Mouse (Mus musculus) T-helper 2 cell (primary cell): Measurements from ENCODE around the gene Gm48552.

Experiments
- in situ Hi-C: fragments of 300-600 bp; cut with MboI, MseI; formaldehyde crosslinking; loops from one replicate; pipeline ENCODE4 v1.15.1; 2025; ENCODE audit warnings: high pct_unique_total_duplicates

The Gm48552 gene

DNA sequence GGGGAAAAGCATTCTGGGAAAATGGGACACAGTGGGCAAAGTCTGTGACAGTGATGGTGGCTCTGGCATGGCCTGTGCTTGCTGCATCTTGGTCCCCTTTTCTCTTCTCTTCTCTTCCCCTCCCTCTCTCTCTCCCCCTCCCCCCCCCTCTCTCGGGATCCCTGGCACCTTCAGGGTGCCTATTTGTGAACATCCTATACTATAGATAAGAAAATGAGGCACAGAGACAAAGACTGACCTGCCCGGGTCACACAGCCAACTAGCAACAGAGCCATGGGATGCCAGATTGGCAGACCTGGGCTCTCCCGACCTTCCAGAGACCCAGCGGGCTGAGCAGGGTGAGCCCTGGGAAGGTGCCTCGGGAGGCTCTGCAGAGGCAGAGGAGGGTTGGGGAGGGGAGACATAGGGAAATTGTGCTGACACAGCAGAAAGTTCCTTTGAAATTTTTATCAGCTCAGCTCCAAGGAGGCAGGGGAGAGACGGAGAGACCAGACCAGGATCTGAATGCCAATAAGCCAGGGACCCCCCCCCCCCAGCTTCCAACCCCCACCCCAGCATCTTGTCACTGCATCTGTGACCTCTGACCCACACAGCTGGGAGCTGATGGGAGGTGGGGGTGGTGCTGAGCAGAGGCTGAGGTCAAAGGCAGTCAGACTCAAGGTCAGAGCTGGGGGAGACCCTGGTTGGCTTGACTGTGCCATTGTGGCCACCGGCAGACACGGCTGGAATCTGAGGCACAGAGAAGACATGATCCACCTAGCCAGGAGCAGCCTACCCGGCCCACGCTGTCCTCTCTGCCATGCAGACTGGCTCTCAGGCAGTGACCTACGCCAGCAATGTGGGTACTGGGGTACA lies 29.6 kb downstream of the Gm48552 start:
- in situ Hi-C loops: loop anchor here (5.0 kb wide), 1 partner anchor 109 kb away; no protein-coding TSS in a partner anchor

DNA sequence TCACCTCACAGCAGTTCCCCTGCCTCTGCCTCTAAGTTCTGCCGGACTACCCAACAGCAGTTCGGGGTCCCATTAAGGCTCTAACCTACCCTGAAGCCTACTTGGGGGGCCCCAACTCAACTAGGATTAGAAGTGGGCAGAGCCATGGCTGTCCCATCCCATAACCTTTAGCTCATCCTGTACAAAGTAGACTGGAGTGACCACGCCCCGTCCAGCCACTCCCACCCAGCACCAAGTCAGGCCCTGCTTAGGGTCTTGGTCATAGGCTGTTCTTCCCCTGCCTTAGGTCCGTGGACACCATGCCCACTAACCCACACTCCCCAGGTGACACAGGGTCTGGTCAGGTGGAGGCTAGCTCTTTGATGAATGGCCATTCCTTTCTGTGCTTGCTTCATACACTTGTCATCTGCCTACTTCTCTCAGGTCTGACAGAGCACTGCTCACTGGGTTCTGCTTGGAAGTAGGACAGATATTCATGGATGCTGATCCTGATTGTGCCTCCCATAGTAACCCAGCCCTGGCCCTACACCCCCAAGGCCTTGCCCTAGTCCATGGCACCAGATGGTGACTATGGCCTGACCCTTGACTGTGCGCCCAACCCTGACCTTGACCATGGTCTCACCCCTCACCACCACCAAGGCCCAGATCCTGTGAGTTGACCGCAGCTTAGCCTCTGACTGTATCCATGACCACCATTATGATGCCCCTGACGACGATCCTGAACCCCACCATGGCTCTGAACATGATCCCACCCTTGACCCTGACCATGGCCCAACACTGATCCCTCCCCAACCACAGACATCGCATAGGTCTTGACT lies 30.5 kb downstream of the Gm48552 start:
- in situ Hi-C loops: loop anchor here (5.0 kb wide), 1 partner anchor 108 kb away; no protein-coding TSS in a partner anchor

GRCm38 (mm10) chr10:81420191-81420767 lies 31.5 kb downstream of the Gm48552 start:
- in situ Hi-C loops: no loop called here

- in situ Hi-C loops: no loop called here
Observed at GRCm38 (mm10) chr10:81421041-81421796, 32.4 kb downstream of the Gm48552 start.

- in situ Hi-C loops: no loop called here
Observed at GRCm38 (mm10) chr10:81421797-81422100, 32.9 kb downstream of the Gm48552 start.

- in situ Hi-C loops: no loop called here
Observed at GRCm38 (mm10) chr10:81422191-81422590, 33.4 kb downstream of the Gm48552 start.

DNA sequence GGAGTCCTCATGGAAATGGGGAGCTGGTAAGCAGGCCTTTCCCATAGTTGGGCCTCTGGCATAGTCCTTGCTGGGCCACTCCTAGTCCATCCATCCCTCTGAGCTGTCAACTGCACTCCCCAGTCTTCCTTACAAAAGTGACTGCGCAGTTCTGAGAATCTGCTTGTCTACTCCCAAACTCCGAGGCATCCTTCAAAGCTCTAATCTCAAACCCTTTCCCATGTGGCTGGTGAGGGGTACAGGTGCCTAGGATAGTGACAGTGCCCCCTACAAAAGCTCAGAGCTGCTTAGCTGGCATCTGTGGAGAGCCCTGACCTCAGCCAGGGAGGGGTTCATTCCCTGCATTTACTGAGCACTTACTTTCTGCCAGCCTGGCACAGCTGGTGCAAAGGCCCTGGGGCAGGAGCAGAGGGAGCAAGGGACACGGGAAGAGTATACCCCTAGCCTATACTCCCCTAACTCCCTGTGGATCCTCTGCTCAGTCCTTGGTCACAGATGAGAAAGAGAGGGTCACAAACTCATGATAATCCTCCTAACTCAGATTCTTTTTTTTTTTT lies 33.9 kb downstream of the Gm48552 start:
- in situ Hi-C loops: no loop called here

DNA sequence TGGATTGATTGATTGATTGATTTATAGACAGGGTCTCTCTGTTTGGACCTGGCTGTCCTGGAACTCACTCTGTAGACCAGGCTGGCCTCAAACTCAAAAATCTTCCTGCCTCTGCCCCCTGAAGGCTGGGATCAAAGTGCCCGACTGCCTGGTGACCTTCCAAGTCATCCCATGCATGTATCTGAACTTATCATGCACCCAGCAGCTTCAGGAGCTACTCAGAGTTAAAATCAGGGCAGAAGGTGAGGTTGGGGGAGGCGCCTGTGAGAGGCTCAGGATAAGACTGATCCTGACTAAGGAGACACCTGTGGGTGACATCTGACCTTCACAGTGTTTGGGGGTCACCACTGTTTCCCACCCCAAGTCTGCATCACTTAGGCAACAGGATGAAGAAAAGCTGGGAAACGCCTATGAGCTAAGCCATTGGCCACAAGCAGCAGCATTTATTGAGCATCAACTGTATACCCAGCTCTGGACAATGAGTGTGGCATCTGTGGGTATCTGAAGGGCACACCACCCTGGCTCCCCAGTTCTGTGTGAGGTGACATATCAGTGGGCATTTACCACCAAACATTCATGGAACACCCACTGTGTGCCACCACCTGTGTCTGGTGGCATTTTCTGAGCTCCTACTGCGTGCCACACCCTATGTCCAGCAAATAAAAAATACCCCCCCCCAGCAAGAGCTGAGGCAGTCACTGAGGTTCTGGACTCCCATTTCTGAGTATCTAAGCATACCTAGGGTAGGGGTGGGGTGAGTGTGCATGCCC lies 34.9 kb downstream of the Gm48552 start:
- in situ Hi-C loops: no loop called here

DNA sequence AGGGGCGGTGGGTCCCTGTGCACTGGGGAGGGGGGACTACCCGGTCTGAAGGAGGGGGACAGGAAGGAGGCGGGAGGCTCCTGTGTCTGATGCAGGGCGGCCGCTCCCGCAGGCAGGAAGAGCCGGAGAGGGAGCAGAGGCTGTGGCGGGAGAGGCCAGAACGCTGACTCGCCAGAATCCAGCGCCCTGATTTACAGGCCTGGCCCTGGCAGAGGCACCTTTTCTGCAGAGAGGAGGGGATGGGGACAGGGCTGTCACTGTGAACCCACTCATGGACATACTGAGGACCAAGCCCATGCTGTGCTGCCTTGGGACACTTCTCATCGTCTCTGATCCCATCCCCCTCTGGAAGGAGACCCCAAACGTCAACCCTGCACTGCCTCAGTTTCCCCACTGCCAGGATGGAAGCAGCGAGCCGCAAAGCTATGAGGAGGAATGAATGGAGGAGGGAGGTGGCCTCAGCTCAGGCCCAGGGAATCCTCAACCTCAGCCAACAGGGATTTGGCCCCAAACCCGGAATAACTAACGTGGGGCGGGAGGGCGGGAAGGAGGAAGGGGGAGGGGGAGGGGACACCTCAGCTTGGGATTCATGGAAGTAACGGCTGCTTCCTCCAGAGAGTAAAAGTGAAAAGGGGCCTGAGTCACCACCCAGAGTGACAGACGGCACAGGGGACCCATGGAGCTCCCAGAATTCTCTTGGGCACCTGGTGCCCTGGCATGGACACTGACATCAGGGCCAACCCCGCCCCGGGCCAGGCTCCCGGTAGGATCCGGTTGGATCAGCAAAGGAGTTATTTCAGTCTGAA lies 35.6 kb downstream of the Gm48552 start:
- in situ Hi-C loops: no loop called here

DNA sequence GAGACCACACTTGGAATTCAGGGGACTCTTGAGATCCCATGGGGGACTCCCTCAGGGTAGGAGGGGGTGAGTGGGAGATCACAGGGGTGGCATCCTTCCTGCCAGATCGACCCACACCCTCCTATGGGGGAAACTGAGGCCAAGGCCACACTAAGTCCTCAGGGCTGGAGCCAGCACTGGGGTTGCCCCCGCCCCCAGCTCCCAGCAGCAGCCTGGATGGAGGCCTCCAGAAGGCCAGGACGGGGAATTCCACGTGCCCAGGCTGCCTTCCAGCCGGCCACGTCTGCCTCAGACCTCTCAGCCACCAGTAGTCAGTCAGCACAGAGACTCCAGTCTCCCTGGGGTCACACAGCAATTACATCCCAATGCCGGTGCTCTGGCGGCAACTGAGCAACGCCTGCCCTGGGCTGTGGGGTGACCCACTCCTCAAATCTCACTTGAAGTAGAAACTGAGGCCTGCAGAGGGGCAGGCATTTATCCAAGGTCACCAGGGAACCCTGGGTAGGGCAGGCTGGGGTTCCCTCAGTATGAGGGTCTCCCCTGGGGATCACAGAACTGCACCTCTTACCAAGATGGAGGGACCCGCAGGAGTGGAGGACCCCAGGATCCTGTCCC lies 36.5 kb downstream of the Gm48552 start:
- in situ Hi-C loops: no loop called here

DNA sequence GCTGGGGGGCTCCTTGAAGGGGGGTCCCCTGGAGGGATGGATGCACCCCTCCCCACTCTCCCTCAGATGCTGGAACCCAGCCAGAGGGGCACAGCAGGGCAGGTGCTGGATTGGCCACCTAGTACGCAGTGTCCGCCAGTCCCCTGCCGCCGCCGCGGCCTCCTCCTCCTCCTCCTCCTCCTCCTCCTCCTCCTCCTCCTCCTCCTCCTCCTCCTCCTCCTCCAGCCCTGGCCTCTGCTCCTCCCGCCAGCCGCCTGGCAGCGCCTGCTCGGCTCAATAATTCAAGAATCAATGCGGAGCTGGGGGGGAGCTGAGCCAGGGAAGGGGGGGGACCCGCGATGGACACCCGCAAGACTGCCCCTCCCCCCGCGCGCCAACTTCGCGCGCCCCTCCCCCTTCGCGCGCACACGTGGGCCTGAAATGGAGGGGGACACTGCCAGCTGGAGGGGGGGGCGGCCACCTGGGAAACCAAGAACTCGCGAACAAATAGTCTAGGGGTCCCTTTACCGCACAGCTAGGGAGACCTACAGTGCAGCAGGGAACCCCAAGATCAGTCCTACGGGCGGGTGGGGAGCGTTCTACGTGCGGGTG lies 37.4 kb downstream of the Gm48552 start:
- in situ Hi-C loops: no loop called here

GRCm38 (mm10) chr10:81426897-81427296 lies 38.1 kb downstream of the Gm48552 start:
- in situ Hi-C loops: no loop called here

GRCm38 (mm10) chr10:81427327-81427726 lies 38.5 kb downstream of the Gm48552 start:
- in situ Hi-C loops: no loop called here

DNA sequence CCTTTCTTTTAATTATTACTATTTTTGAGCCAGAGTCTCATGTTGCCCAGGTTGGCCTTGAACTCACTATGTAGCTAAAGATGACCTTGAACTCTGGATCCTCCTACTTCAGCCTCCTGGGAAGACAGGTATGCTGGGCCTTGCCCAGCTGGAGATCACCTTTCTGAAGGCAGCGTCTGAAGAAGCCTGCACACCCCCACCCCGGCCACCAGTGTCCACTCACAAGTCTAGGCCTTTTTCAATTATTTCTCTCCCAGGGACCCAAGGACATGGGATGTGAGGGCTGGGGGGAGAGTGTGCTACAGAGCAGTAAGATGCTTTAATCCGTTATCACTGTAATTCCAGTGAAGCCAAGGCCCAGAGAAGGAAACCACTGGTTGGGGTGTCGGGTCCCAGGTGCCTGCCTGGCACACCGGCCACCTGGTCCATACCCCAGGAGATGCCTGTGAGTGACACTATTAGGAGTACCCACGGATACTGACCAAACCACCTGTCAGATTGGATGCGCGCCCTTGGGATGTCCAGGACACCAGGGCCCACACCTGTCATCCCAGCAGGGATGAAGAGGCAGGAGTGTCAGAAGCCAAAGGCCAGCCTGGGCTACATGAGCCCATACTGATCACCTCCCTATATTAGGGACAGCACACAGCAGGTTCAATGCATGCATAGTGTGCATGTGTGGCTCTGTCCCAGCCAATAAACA lies 39.1 kb downstream of the Gm48552 start:
- in situ Hi-C loops: no loop called here

GRCm38 (mm10) chr10:81428507-81428870 lies 39.7 kb downstream of the Gm48552 start:
- in situ Hi-C loops: no loop called here

DNA sequence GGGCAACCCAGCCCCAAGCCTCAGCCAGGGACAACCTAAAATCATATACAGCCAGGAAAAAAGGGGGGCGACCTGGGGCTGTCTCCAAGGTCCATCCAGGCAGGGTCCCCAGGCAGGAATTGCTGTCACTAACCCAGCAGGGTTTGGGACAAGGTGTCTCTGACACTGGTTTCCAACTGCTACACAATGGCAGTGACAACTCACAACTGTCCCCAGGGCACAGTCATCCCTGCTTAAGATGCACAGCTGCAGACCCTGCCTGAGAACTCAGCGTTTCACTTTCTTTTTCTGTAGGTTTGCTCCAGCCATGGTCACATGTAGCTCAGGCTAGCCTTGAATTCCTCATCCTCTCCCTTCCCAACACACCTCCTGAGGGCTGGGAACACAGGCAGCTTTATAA lies 40.3 kb downstream of the Gm48552 start:
- in situ Hi-C loops: no loop called here

- in situ Hi-C loops: no loop called here
Observed at GRCm38 (mm10) chr10:81429605-81430061, 40.8 kb downstream of the Gm48552 start.

GRCm38 (mm10) chr10:81430141-81430830 lies 41.5 kb downstream of the Gm48552 start:
- in situ Hi-C loops: no loop called here
